Mouse (Mus musculus) left cerebral cortex, adult 18-20 months (tissue): ENCODE data around the gene Fitm2. TPM values are rescaled to one million over a fixed set of nuclear protein-coding genes. Genes with fewer than 3 reads are reported as not detected.

Source experiments
- DNase-seq, 2 experiments: peaks; one replicate each; pipeline ENCODE4 v3.0.0; 2021 to 2022; ENCODE audit warnings: low spot score in 2 of 2, mixed read lengths in 1 of 2
- total RNA-seq, 2 experiments: library from RNA; stranded (reverse); gene quantifications; 2 replicates each; pipeline ENCODE4 v1.2.3; 2021

Gene Fitm2
- total RNA-seq, 2 experiments from 2014 or later, result 20.1 to 20.8 TPM

DNA sequence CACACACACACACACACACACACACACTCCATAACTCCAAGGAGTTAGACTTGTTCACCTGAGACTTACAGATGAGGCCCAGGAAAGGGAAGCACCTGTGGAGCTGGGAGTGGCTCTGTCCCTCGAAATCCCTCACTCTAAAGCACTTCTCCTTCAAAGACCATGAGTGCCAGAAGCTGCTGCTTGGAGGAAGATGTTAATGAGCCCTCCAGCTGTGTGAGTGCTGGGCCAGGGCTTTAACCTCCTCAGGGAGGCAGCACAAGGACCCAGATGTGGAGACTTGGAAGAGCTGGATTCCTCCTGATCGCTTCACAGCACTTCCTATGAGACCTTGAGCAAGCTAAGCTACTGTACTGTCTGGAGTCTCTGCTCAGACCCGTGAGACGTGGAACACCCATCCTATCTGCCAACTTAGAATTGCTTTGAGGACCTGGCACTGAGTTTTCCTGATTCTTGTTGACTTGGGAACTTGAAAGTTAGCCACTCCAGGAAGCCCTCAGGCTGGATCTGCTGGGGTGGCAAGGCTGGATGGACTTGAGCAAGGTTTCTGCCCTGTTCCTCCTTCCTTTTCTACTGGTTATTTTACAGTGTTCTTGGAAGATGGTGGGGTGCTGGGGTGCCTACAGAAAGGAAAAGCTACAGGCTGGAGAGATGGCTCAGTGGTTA lies 44.0 kb downstream of the Fitm2 start:
- no peak for DNase-seq

DNA sequence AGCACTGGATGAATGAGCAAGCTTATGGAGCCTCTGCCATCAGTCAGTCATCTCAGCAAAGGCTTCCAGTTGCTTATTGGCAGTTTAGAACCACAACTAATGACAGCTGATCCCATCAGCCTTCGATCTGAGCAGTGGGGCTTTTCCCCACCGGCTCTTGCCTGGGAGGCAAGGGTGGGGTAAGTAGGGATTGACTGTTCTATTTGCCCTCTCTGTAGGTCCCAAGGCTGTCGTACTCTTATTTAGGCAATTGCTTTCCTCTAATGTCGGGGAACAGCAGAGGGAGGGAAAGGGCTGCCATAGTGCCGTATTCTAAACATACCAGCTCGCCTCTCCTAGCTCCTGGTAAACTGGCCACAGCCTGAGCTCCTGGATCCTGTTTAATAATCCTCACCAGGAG lies 47.8 kb downstream of the Fitm2 start, which contains the start of gene Oser1:
Gene Oser1 (minus strand): TSS at position 101 of the 400 bp plus-strand sequence.
- no peak for DNase-seq

DNA sequence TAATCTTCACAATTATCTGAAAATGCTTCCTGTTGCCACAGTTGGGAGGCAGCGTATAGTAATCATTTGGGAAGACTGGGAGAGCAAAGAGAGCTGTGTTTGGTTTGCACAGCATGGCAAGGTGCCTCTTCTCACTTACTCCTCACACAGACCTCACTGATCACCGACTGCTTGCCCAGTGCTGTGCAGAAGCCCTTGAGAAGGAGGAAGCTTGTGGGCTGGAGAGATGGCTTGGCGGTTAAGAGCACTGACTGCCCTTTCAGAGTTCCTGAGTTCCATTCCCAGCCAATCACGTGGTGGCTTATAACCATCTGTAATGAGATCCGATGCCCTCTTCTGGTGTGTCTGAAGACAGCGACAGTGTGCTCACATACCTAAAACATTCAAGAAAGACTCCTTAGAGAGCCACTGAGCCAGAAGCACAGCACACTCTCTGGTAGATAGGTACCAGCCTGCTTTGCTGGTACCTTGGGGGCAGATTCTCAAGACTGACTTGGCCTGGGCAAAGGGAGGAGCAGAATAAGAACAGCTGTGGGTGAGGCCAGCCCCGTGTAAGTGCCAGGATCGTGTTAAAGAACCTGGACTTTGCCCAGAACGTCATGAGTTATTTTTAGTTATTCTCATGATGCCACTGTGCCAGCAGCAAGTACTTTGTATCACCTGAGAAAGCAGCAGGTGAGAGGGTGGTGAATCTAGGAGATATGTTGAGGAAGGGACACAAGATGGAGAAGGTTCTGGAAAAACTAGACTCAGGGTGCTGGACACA lies 49.4 kb downstream of the Fitm2 start:
- DNase-seq, result no peak

DNA sequence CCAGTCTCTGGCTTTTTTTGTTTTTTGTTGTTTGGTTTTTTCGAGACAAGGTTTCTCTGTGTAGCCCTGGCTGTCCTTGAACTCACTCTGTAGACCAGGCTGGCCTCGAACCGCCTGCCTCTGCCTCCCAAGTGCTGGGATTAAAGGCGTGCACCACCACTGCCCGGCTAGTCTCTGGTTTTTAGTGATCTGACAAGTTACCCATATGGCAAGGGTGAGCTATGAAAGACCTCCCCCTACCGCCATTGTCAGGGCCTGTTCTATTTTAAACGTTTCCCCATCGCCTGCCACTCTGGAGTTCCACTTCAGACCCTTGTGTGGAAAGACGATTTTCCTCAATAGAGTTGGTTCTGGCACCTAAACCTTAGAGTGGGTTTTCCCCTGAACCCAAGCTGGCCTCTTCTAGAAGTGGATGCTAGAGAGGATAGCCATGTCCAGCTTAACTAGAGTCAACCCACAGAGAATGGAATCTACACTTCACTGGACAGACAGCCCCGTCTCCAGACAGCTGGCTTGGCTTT lies 52.0 kb downstream of the Fitm2 start:
- DNase-seq, result no peak

DNA sequence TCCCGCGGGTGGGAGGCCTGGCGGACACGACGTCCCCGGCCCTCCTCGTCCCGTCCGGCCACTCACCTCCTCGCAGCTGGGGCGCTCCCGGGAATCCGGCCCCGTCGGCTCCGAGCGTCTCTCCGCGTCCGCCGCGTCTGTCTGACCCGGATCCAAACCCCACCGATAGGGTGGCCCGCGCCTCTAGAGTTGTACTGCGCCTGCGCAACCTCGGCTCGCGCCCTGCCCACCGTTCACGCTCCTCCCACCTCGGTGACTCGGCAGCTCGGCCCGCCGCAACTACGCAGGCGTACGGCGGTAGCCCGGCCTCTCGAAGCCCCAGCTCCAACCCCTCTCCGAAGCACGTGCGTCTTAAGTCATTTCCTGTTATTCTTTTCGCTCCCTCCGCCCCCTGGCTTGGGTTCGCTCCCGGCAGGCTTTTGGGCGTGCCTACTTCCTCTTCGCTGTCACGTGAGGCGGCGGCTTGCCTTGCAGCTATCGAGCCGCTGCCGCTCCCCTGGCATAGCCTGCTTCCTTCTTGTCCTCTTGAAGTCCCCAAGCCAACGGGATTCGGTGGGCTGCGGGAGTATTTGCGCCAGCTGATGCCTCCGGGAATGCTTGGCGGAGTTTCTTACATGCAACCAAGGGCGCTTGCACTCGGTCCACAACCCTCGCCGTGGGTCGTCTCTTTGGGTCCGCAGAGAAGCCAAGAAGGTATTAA lies 52.9 kb downstream of the Fitm2 start:
- DNase-seq, result peak; percentile 99 to 100

DNA sequence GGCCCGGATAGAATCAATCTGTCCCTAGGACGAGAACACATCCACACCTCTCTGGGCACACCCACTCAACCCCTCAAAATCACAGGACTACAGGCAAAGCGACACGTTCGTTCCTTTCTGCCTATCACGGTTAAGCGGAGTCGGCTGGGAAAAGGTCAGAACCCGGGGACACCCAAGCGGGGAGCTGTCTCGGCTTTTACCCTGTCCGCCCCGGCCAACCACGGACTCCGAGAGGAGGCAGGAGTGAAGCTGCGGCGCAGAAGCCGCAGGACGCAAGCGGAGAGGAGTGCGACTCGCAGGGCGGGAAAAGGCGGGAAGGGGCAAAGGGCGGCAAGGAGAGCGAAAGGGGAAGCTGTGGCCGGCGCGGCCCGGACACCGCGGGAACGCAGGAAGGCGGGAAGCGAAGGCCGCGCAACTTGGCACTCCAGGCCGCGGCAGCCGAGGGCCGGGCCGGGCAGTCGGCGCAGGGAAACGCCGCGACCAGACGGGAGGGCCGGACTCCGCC lies 53.5 kb downstream of the Fitm2 start:
- no peak for DNase-seq

DNA sequence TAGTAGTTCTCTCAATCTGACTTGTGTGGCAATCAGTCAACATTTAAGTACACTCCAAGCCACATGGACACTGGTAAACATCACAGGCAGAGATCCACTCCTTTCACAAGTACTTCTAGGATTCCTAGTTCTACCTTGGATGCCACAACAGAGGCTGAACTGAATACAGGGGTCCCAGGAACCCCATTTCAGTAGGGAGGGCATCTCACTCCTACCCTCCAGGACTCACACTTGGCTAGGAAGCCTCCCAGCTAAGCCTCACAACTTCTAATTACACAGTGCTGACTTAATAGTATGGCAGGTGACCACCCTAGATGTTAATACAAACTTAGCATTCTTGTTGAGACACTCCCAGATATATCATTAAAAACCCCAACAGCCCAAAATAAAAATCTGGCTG lies 54.6 kb downstream of the Fitm2 start:
- no peak for DNase-seq

DNA sequence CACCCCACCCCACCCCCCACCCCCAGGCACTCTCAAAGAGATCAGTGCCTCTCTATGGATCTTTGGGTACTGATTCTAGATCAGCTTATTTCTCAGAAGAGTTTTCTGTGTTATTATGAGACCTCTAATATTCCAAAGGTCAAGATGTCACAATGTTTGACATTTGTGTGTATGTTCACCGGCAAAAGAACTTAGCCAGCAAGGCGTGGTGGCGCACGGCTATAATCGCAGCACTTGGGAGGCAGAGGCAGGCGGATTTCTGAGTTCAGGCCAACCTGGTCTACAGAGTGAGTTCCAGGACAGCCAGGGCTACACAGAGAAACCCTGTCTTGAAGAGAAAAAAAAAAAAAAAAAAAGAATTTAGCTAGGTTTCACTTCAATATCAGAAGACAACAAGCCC lies 55.4 kb downstream of the Fitm2 start:
- no peak for DNase-seq

Other genes with a start within 250 kb of the Fitm2 start
- gene Jph2, start 74.6 kb downstream of the Fitm2 start, total RNA-seq, result under 1 TPM; 0.56 to 0.58 TPM
- 10 to 100 TPM; 22.2 to 25.0 TPM for gene Oser1, start 47.9 kb downstream of the Fitm2 start, total RNA-seq
- 10 to 100 TPM; 71.5 to 73.3 TPM for gene Gdap1l1, start 34.2 kb downstream of the Fitm2 start, total RNA-seq
- gene R3hdml, start 19.7 kb upstream of the Fitm2 start, total RNA-seq, result not detected
- not detected for gene Hnf4a, start 34.2 kb upstream of the Fitm2 start, total RNA-seq
- 10 to 100 TPM; 66.3 to 68.8 TPM for gene Ttpal, start 129.7 kb upstream of the Fitm2 start, total RNA-seq
- 100 to 1,000 TPM; 223 to 236 TPM for gene Serinc3, start 172.5 kb upstream of the Fitm2 start, total RNA-seq
- gene Pkig, start 185.8 kb upstream of the Fitm2 start, total RNA-seq, result 100 to 1,000 TPM; 130 to 132 TPM